Mouse (Mus musculus) MEL (cell line): Measurements from ENCODE around the gene Msl1. TPM values are rescaled to one million over a fixed set of nuclear protein-coding genes. Genes with fewer than 3 reads are reported as not detected.

Source experiments
- DNase-seq: peaks from one replicate; pipeline ENCODE4 v3.0.0; 2011; ENCODE audit warnings: low read depth, low spot score
- H3K27ac ChIP-seq: 2 replicates; pipeline ENCODE4 v1.5.1; 2012; ENCODE audit warnings: low read depth, mild to moderate bottlenecking, control low read depth, low read length, moderate library complexity; ENCODE audit not compliant: control insufficient read depth
- H3K27me3 ChIP-seq, 2 experiments: fragments of 150-350 bp in 1 of 2; sonication (generic) in 1 of 2; 2 replicates each; pipeline ENCODE4 v1.6.1; 2012; ENCODE audit warnings: low read length in 2 of 2, mild to moderate bottlenecking in 2 of 2, improper control_type of control experiment in 1 of 2, moderate library complexity in 1 of 2; ENCODE audit not compliant: insufficient read depth in 2 of 2, control insufficient read depth in 1 of 2
- H3K36me3 ChIP-seq, 2 experiments: 2 replicates each; pipeline ENCODE4 v1.6.1; 2012 to 2014; ENCODE audit warnings: low read length in 2 of 2, improper control_type of control experiment in 1 of 2, inconsistent platforms in 1 of 2, mild to moderate bottlenecking in 1 of 2; ENCODE audit not compliant: insufficient read depth in 2 of 2, control insufficient read depth in 1 of 2
- H3K4me1 ChIP-seq, 2 experiments: fragments of 150-350 bp in 1 of 2; sonication (generic) in 1 of 2; 2 replicates each; pipeline ENCODE4 v1.6.1; 2012; ENCODE audit warnings: low read length in 2 of 2, improper control_type of control experiment in 1 of 2, mild to moderate bottlenecking in 1 of 2; ENCODE audit not compliant: insufficient read depth in 2 of 2, control insufficient read depth in 1 of 2
- H3K4me3 ChIP-seq, 2 experiments: fragments of 150-350 bp in 1 of 2; sonication (generic) in 1 of 2; 2 replicates each; pipeline ENCODE4 v1.5.1; 2012; ENCODE audit warnings: low read depth in 2 of 2, low read length in 2 of 2, mild to moderate bottlenecking in 2 of 2, moderate library complexity in 2 of 2, control low read depth in 1 of 2, improper control_type of control experiment in 1 of 2; ENCODE audit not compliant: control insufficient read depth in 1 of 2, insufficient read depth in 1 of 2
- H3K79me2 ChIP-seq: 2 replicates; pipeline ENCODE4 v1.6.1; 2012; ENCODE audit warnings: mild to moderate bottlenecking, low read length, moderate library complexity; ENCODE audit not compliant: control insufficient read depth, poor library complexity, insufficient read depth
- H3K9ac ChIP-seq: 2 replicates; pipeline ENCODE4 v1.6.1; 2012; ENCODE audit warnings: low read depth, mild to moderate bottlenecking, control low read depth, low read length, moderate library complexity; ENCODE audit not compliant: control insufficient read depth, poor library complexity, severe bottlenecking
- H3K9me3 ChIP-seq: fragments of 150-350 bp; sonication (generic); replicated peaks from 2 replicates; pipeline ENCODE4 v1.6.1; 2012; ENCODE audit warnings: mild to moderate bottlenecking, low read length, improper control_type of control experiment, moderate library complexity; ENCODE audit not compliant: insufficient read depth
- BHLHE40 ChIP-seq: IDR thresholded peaks from 2 replicates; pipeline ENCODE4 v1.6.1; 2012; ENCODE audit warnings: low read depth, mild to moderate bottlenecking, inconsistent platforms, low read length, improper control_type of control experiment, borderline replicate concordance
- CHD1 ChIP-seq: IDR thresholded peaks from 2 replicates; pipeline ENCODE4 v1.6.1; 2012; ENCODE audit warnings: low read depth, mild to moderate bottlenecking, inconsistent platforms, low read length, improper control_type of control experiment
- CTCF ChIP-seq, 3 experiments: IDR thresholded peaks in 2 of 3; conservative IDR thresholded peaks in 1 of 3; 2 replicates each; pipeline ENCODE4 v1.5.1; 2011 to 2012; ENCODE audit warnings: low read length in 3 of 3, low read depth in 2 of 3, mild to moderate bottlenecking in 2 of 3, improper control_type of control experiment in 1 of 3, inconsistent platforms in 1 of 3, mixed read lengths in 1 of 3, moderate library complexity in 1 of 3; ENCODE audit not compliant: control insufficient read depth in 1 of 3, insufficient read depth in 1 of 3, poor library complexity in 1 of 3, severe bottlenecking in 1 of 3
- E2F4 ChIP-seq: IDR thresholded peaks from 2 replicates; pipeline ENCODE4 v1.6.1; 2011; ENCODE audit warnings: low read depth, low read length, improper control_type of control experiment, borderline replicate concordance
- ELF1 ChIP-seq: IDR thresholded peaks from 2 replicates; pipeline ENCODE4 v1.6.1; 2014; ENCODE audit warnings: low read depth, mild to moderate bottlenecking, inconsistent platforms, low read length, improper control_type of control experiment, moderate library complexity
- EP300 ChIP-seq, 2 experiments: IDR thresholded peaks; 2 replicates each; pipeline ENCODE4 v1.6.1; 2011; ENCODE audit warnings: improper control_type of control experiment in 2 of 2, low read length in 2 of 2, low read depth in 1 of 2, mild to moderate bottlenecking in 1 of 2
- ETS1 ChIP-seq: IDR thresholded peaks from 2 replicates; pipeline ENCODE4 v1.6.1; 2012; ENCODE audit warnings: low read depth, mild to moderate bottlenecking, inconsistent platforms, low read length, improper control_type of control experiment, moderate library complexity
- GABPA ChIP-seq: IDR thresholded peaks from 2 replicates; pipeline ENCODE4 v1.6.1; 2012; ENCODE audit warnings: low read depth, mild to moderate bottlenecking, inconsistent platforms, low read length, improper control_type of control experiment, moderate library complexity
- HCFC1 ChIP-seq: IDR thresholded peaks from 2 replicates; pipeline ENCODE4 v1.6.1; 2012; ENCODE audit warnings: low read depth, mild to moderate bottlenecking, inconsistent platforms, low read length, improper control_type of control experiment, moderate library complexity
- MAFK ChIP-seq: IDR thresholded peaks from 2 replicates; pipeline ENCODE4 v1.6.1; 2011; ENCODE audit warnings: low read depth, mild to moderate bottlenecking, low read length, improper control_type of control experiment, borderline replicate concordance
- MAZ ChIP-seq: IDR thresholded peaks from 2 replicates; pipeline ENCODE4 v1.6.1; 2012; ENCODE audit warnings: low read depth, mild to moderate bottlenecking, inconsistent platforms, low read length, improper control_type of control experiment
- MXI1 ChIP-seq: IDR thresholded peaks from 2 replicates; pipeline ENCODE4 v1.6.1; 2011; ENCODE audit warnings: mild to moderate bottlenecking, low read depth, low read length, improper control_type of control experiment
- MYC ChIP-seq: IDR thresholded peaks from 2 replicates; pipeline ENCODE4 v1.6.1; 2011; ENCODE audit warnings: low read depth, mild to moderate bottlenecking, low read length, improper control_type of control experiment, moderate library complexity
- NELFE ChIP-seq: IDR thresholded peaks from 2 replicates; pipeline ENCODE4 v1.6.1; 2011; ENCODE audit warnings: low read depth, low read length, improper control_type of control experiment
- NRF1 ChIP-seq: IDR thresholded peaks from 2 replicates; pipeline ENCODE4 v1.6.1; 2014; ENCODE audit warnings: low read depth, mild to moderate bottlenecking, inconsistent platforms, low read length, improper control_type of control experiment, moderate library complexity; ENCODE audit not compliant: poor library complexity, insufficient read depth, severe bottlenecking
- POLR2A ChIP-seq, 2 experiments: IDR thresholded peaks; 2 replicates each; pipeline ENCODE4 v1.6.1; 2011 to 2012; ENCODE audit warnings: low read length in 2 of 2, mild to moderate bottlenecking in 2 of 2, control low read depth in 1 of 2, improper control_type of control experiment in 1 of 2, low read depth in 1 of 2, moderate library complexity in 1 of 2; ENCODE audit not compliant: control insufficient read depth in 1 of 2, insufficient read depth in 1 of 2, poor library complexity in 1 of 2
- POLR2AphosphoS5 ChIP-seq: IDR thresholded peaks from 2 replicates; pipeline ENCODE4 v1.6.1; 2012; ENCODE audit warnings: low read depth, borderline replicate concordance, mild to moderate bottlenecking, inconsistent platforms, low read length, moderate library complexity, mixed read lengths
- RCOR1 ChIP-seq: IDR thresholded peaks from 2 replicates; pipeline ENCODE4 v1.6.1; 2012; ENCODE audit warnings: low read depth, mild to moderate bottlenecking, inconsistent platforms, low read length, improper control_type of control experiment
- SIN3A ChIP-seq: IDR thresholded peaks from 2 replicates; pipeline ENCODE4 v1.6.1; 2012; ENCODE audit warnings: low read length, improper control_type of control experiment, inconsistent platforms
- SMC3 ChIP-seq: IDR thresholded peaks from 2 replicates; pipeline ENCODE4 v1.6.1; 2011; ENCODE audit warnings: low read depth, low read length, improper control_type of control experiment
- TBP ChIP-seq: IDR thresholded peaks from 2 replicates; pipeline ENCODE4 v1.8.0; 2011; ENCODE audit warnings: low read depth, low read length, improper control_type of control experiment
- UBTF ChIP-seq: IDR thresholded peaks from 2 replicates; pipeline ENCODE4 v1.6.1; 2012; ENCODE audit warnings: low read depth, mild to moderate bottlenecking, inconsistent platforms, low read length, improper control_type of control experiment, moderate library complexity, borderline replicate concordance; ENCODE audit not compliant: insufficient read depth
- USF1 ChIP-seq: IDR thresholded peaks from 2 replicates; pipeline ENCODE4 v1.6.1; 2014; ENCODE audit warnings: low read depth, mild to moderate bottlenecking, inconsistent platforms, low read length, improper control_type of control experiment, moderate library complexity
- ZC3H11A ChIP-seq: IDR thresholded peaks from 2 replicates; pipeline ENCODE4 v1.6.1; 2012; ENCODE audit warnings: low read depth, mild to moderate bottlenecking, inconsistent platforms, low read length, improper control_type of control experiment
- ZKSCAN1 ChIP-seq: IDR thresholded peaks from 2 replicates; pipeline ENCODE4 v1.6.1; 2012; ENCODE audit warnings: low read depth, mild to moderate bottlenecking, inconsistent platforms, low read length, improper control_type of control experiment, moderate library complexity
- ZNF384 ChIP-seq: IDR thresholded peaks from 2 replicates; pipeline ENCODE4 v1.6.1; 2012; ENCODE audit warnings: low read depth, mild to moderate bottlenecking, inconsistent platforms, low read length, improper control_type of control experiment
- polyA plus RNA-seq, 2 experiments: library from polyadenylated mRNA; stranded (reverse) in 1 of 2; unstranded in 1 of 2; fragments of >175 nt in 1 of 2; fragments of >200 nt in 1 of 2; gene quantifications; 2 replicates each; pipeline versions ENCODE4 v1.2.1 to v1.2.4; 2012; ENCODE audit warnings: low replicate concordance in 2 of 2, low read depth in 1 of 2; ENCODE audit not compliant: insufficient read length in 2 of 2, insufficient read depth in 1 of 2, missing spikeins in 1 of 2
- total RNA-seq: library from RNA; depleted of rRNA; stranded (reverse); fragments of 300-350 nt; gene quantifications from 2 replicates; pipeline ENCODE4 v1.2.3, GENCODE M21; 2012

Gene Msl1
- total and polyA plus RNA-seq, 3 experiments = 37.1 to 49.4 TPM; not detected in 1

GRCm38 (mm10) chr11:98748506-98749416, 46.6 kb upstream of the Msl1 start:
- H3K27ac ChIP-seq = peak overlapping the region; percentile 72; the same call in 1 of the 2 replicates
- H3K79me2 ChIP-seq = peaks cover 6% of the 10 kb centered on the region
- H3K9me3 ChIP-seq = no peaks in the 10 kb centered on the region
- H3K4me1 ChIP-seq = peaks cover 42 to 51% of the 10 kb centered on the region in 2 experiments
- H3K4me3 ChIP-seq = no peak overlapping the region
- H3K27me3 ChIP-seq = no peaks in the 10 kb centered on the region
- H3K36me3 ChIP-seq = peaks cover 0 to 39% of the 10 kb centered on the region in 2 experiments; a peak in 2 of 4 replicates
- TF ChIP-seq GABPA (no peak), CHD1 (no peak), POLR2A (IDR thresholded peaks at IDR 0.05; ENCODE audit: control insufficient read depth in 1 of 2, insufficient read depth in 1 of 2, low read depth in 1 of 2, low read length in 2 of 2, poor library complexity in 1 of 2) (no peak), BHLHE40 (0 out of 2 replicates have a peak, but pooled peaks have one; percentile 24), ZNF384 (no peak), SMC3 (no peak), ELF1 (0 out of 2 replicates have a peak, but pooled peaks have one; percentile 7), NRF1 (no peak), SIN3A (peak; percentile 27; the same call in 1 of the 2 replicates), ZC3H11A (no peak), RCOR1 (no peak), UBTF (no peak), MXI1 (peak; percentile 38), HCFC1 (0 out of 2 replicates have a peak, but pooled peaks have one; percentile 25), POLR2AphosphoS5 (no peak), USF1 (no peak), MAZ (0 out of 2 replicates have a peak, but pooled peaks have one; percentile 15), NELFE (no peak), CTCF (IDR thresholded peaks at IDR 0.05 in 2 of 3, conservative IDR thresholded peaks at IDR 0.05 in 1 of 3; ENCODE audit: control insufficient read depth in 1 of 3, insufficient read depth in 1 of 3, low read depth in 2 of 3, low read length in 3 of 3, poor library complexity in 1 of 3, severe bottlenecking in 1 of 3) (peak in 2 of 3 experiments; percentile 20 to 29; a peak in 3 of 6 replicates)
- no peak overlapping the region for H3K9ac ChIP-seq
- peak; percentile 69 for DNase-seq

- TF ChIP-seq ZKSCAN1 (no peak), MYC (no peak), E2F4 (no peak), TBP (no peak), MAFK (no peak), ELF1 (no peak), HCFC1 (no peak), MAZ (no peak), ZNF384 (no peak), EP300 (IDR thresholded peaks at IDR 0.05; ENCODE audit: low read depth in 1 of 2, low read length in 2 of 2) (no peak), MXI1 (no peak), ETS1 (no peak)
- Histone ChIP-seq H3K4me3 (no peak overlapping the region), H3K9ac (no peak overlapping the region), H3K27me3 (no peaks in the 10 kb centered on the region), H3K36me3 (peaks cover 0 to 44% of the 10 kb centered on the region in 2 experiments; a peak in 2 of 4 replicates), H3K27ac (no peak overlapping the region), H3K79me2 (peaks cover 6% of the 10 kb centered on the region), H3K9me3 (no peaks in the 10 kb centered on the region), H3K4me1 (peaks cover 50 to 60% of the 10 kb centered on the region in 2 experiments)
- DNase-seq = no peak
Measured at GRCm38 (mm10) chr11:98749716-98750115, 45.6 kb upstream of the Msl1 start.
